Mouse (Mus musculus) urinary bladder, postnatal 4 days (tissue): Measurements from ENCODE around the gene Fbn1.

Experiments used
- DNase-seq, 2 experiments: peaks; one replicate each; pipeline ENCODE4 v3.0.0; 2021 to 2022; ENCODE audit warnings: low spot score in 2 of 2

Gene Fbn1

DNA sequence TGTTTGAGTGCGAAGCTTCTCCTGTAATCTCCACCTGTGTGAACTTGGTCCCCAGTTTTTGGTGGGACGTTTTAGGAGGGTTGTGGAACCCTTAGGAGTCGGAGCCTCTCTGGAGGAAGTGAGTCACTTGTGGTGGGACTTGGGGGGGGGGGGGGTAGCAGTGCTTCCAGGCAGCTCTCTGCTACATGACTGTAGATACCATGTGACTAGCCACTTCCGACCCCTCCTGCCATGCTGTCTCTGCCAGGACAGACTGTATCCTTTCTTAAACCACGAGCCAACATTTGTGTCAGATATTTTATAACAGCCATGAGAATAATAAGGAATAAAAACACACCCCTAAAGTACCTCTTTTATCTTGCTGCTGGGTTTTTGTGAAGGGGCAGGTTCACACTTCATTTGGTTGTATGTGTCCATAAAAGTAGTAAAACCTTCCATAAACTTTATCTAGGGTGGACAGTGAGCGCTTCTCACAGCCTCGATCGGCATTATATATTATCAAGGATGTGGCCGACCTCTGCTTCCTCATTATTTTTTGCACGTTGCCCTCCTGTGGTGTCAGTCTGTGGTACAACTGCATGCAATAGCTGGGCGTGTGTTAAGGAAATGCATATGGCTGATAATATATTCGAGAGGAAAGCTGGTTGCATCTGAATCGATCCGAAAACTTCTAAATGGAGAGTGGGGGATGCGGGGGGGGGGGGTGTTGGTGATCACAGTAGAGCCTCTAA, 51.6 kb downstream of the Fbn1 start:
- DNase-seq: no peak

DNA sequence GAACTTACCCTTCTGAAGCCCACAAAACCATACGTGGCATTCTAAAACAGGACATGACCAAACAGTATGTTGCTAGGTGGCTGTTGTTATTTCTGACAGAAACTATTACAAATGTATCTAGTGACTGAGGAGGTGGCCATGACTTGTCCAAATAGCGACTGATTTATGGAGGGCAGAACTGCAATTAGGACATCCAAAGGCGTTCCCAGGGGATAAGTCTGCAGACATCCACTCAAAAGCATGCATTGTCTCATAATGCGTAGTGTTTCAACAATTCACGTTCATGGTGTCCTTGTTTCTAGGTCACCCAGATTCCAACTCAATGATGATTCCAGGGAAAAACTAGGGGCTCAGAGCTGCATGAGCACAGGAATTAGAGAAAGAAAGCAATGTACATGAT, 53.0 kb downstream of the Fbn1 start:
- no peak for DNase-seq

DNA sequence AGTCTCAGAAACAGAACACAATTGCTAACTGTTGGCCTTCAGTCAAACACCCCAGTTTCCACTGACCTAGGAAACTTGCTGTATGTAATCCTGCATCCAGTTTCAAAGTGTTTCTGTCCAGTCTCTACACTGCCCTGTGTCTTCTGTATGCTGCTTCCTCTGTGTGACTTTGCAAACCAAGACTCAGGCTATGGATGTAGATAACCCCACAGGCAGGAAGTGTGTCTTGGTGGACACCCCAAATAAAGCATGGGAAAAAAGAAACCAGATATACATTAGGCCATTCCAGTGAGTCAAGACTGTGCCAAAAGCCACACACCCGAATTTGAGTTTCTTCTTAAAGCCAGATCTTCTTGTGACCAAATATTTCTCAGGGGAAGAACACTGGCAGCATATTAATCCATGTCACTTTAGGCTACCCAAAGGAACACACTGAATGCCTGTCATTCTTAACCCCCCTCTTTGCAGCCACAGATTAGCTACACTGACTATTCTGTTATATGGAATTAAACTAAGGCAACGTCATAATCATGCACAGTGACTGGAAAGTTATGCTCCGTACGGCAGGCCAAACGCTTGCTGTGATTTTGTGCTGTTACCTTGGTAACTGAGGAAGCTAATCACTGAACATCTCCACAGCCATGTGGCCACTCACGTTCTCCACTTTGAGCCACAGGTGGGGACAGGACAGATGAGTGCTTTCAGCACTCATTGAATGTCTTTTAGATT, 55.3 kb downstream of the Fbn1 start:
- DNase-seq: no peak

DNA sequence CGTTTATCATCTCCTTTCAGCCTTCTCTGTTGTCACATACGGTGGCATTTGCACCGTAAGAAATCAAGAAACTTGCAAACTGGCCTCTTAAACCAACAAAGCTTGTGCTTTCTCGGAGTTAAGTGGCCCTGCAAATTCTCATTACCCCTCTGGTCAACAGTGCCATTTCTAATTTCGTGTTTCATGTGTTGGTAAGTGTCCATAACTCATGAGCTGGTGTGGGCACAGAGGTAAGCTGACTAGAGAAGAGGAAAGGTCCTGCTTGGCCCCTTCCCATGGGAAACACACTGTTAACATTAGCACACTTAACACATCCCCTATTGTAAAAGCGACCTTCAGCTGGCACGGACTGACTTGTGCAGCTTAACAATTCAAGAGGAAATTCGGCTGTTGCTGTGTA, 58.4 kb downstream of the Fbn1 start:
- no peak for DNase-seq

DNA sequence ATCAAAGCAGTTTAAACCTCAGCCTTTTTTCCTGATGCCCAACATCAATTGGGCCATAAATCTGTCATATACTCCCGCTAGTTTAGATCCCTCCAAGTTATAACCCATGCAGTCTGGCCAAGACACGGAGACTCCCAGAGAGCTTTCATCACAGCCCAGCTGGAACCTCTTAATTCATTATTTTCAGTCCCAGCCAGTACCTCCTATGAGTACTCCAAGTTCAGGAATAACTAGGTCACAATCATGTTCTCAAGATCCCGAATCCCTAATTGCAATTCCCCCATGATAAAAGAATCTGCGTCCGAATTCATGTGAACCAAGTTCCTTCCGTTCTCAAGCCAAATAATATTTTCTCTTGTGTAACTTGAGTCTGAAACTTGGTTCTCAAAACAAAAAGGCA, 58.9 kb downstream of the Fbn1 start:
- DNase-seq: no peak

DNA sequence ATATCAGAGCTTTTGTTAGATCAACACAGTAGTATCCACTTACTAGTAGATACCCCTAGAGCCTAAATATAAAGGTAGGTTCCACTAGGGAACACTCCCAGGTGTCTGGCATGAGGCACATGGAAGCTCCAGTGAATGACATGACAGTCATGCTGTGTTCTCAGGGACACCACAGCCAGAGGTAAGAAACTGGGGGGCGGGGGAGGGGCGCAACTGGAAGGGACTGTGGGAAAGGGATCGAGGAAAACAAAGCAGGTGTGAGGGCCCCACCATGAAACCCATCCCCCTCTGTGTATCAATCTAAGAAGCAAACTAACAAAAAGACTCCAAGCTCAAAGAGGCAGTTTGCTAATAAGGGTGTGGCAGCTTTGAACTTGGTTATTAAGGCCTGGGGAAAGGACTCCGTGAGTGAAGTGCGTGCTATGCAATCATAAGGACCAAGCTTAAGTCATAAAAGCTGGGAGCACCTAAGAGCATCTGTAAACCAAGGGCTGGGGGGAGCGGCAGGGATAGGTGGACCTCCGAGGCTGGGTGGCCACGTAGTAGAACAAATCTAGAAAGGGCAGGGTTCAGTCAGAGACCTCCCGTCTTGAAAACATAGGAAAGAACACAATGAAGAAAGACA, 60.4 kb downstream of the Fbn1 start:
- DNase-seq: no peak

DNA sequence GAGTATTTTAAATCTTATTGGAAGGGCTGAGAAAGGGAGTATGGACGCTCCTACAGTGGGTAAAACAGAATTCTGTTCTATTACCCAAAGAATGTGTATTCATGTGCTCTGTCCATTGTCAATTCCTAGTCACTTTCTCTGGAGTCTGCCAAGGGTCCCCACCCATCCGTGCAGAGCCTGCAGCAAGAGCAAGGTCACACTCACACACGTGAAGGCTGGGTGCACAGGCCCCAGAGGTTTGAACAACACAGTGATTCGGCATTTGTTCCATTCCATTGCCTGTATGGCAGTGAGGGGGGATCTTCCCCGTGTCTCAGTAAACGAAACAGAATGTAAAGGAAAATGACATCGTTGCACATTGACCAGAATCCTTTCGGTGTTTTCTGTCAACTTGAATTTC, 69.4 kb downstream of the Fbn1 start:
- no peak for DNase-seq

DNA sequence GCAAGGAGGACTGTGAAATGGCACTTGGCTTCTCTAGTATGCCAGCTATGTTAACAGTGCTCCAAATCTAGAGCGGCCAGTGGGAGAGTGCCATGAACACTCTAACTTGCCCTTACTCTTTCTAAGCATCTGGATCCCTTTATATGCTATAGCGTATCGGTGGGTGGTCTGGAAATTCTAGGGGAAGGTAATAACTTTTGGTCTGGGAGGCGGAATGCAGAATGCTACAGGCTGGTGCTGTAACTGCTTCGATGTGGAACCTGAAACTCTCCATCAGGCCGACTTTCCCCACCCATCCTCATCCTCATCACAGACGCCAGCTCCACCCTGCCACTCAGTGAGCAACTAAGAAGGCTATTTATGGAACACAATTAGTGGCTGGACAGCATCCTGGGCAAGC, 71.6 kb downstream of the Fbn1 start:
- DNase-seq: no peak

DNA sequence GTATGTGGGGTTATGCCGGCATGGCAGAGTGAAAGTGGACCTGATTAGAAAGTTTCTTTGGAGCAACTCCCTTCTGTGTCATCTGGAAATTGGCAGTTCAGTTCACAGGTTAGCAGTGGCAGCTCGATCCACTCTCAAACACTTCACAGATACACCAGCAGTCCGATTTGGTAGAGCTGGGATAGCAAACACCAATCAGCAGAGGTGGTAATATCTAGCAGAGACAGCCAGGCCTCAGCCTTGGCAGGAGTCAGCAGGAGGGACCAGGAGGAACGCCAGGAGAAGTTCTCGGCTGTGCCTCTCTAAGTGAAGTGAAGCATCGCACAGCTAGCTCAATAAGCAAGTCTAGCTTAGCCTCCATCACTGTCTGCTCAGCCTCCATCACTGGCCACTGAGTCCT, 74.3 kb downstream of the Fbn1 start:
- DNase-seq: no peak

DNA sequence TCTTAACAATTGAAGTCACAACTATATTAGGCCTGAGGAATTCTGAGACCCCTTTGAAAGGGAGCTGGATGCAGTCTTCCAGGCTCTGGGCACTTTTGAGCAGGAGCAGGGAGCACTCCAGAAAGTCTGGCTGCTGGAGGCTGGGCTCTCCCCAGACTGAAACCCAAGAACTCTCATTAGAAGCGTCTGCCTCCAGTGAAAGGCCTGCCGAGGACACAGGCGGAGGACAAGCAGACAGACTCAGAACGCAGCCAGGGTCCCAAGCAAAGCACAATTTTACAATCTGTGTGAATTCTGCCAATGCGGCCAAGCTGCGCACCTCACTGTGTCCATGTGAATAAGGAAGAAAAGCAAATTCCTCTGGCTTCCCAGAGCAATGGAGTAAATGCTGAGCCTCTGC, 76.3 kb downstream of the Fbn1 start:
- no peak for DNase-seq

DNA sequence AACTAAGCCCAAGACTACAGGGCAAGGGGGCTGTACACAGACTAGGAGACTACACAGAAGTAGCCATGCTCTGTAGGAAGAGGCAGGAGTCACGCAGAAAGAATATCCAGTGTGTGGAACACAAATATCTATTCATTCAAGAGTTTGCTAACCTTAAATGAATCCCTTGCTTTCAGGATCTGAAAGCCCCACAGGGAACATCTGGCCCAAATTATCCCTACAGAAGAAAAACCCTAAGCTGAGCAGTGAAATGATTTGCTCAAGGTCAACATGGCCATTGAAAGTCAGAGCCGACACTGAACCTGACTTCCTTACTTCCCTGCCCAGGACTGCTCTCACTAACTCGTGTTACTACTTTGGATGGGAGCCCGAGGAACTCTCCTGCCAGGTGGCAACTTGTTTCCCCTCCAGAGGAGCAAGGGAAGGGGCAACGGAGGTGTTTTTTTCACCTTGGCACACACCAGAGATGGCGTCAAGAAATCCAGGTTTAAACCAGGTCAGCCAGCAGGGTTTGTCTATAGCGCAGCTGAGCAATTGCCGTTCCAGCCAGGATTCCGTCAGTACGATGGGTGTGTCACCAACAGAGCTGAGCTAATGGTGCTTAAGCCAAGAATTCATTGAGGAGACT, 78.9 kb downstream of the Fbn1 start:
- peak in 1 of 2 experiments; percentile 62 for DNase-seq

DNA sequence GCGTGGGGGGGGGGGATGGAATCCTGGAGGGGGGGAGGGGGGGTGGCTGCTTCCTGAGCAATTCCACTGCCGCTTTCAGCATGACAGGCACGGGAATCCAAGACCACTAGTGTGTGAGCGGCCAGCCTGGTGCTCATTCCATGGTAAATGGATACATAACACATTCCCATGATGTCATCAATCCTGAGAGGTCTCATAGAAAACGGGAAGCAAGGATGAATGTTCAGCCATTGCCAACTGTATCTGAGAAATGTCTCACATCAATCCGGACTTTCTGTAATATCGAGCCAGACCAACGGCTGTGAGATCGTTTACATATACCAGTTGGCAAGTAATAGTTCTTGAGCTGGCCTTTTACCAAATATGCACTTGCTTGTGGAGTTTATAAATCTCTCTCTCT, 87.2 kb downstream of the Fbn1 start:
- no peak for DNase-seq

DNA sequence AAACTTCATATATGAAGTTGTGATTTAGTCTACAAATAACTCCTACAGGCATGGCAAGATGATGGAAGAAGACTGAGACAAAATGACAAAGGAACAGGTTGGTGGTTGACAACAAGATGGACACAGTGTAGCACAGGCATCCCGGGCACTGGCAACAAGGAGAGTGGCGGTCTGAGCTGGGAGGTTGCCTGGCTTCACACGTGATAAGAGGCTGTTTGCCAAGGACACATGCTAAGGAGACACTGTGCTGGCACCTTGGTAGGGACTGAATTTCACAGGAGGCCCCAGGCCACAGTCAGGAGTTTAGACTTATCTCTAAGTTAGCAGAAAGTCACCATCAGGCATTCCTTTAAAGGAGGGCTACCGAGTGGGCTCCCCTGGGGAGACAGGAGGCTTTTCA, 88.1 kb downstream of the Fbn1 start:
- DNase-seq: no peak

DNA sequence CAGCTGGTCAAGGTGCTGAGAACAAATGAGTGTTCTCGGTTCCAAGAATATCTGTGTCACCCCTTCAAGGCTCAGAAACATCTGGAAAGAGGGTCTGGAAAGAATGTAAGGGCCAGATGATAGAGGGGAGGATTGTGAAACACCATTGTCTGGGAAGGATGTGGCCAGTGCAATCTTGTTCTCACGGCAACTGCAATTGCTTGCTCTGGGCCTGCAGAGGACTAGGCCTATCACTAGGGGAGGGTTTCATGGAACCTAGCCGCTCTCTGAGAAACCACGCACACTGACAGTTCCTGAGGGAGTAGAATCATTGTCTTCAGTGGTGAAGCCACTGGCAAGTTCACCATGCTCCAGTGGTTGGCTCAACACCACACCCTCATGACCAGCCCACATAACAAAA, 89.2 kb downstream of the Fbn1 start:
- no peak for DNase-seq

DNA sequence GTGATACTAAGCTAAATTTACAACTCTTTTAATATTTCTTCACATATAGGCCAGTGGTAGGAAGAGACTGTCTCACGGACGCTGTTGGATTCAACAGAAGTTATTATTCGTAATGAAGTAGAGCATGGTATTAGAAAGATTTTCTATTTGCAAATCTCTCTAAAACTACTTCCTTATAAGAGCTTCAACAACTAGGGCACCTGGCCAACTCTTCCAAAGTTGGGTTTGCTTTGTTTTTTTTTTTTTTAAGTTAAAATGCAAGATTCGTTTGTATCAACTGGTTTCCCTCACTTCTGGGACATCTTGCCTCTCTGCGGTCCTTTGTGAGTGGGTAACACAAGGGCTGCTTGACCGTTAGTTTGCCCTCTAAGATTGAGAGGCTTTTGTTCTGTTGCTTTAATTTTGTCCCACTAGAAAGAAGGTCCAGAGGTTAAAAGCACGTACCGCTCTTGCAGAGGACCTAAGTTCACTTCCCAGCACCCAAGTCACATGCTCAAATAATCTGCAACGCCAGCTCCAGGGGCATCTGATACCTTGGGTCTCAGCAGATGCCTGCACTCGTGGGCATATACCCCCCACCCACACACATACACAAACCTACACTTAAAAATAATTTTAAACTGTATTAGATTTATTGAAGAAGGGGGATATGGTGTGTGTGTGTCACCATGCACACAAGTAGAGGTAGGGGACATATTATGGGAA, 91.1 kb downstream of the Fbn1 start:
- no peak for DNase-seq

DNA sequence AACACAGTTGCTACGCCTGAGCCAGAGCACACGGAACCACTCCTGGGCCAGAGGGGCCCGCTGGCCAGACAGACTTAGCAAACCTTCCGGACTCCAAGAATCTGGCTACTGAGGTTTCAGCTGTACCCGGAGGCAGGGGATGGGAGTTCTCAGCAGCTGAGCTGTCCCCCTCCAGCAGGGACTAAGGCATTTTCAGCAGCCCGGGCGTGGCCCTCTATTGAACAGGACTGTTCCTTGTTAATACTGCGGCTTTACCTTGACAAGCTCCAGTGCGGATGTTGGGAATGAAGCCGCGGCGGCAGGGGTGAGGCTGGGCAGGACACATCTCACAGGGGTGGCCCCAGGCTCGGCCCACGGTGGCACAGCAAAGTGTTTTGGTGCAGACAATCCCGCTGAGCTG, 95.4 kb downstream of the Fbn1 start:
- no peak for DNase-seq

DNA sequence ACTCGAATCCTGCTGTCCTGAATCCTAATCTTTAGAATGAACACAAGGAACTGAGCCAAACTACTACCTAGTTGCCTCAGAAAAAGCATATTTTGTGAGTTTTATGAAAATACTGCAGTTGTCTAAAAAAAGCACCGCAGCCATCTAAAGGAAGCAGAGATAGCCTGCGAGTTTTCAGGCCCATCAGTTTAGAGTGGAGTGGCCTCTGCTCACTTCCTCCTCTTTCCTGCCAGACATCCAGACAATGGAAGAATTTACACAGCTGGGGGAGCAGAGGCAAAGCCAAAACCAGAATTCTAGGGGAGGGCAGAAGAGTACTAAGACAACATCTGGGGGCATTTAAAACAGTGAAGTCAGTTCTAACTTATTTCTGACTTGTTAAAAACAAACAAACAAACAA, 96.0 kb downstream of the Fbn1 start:
- DNase-seq: no peak

DNA sequence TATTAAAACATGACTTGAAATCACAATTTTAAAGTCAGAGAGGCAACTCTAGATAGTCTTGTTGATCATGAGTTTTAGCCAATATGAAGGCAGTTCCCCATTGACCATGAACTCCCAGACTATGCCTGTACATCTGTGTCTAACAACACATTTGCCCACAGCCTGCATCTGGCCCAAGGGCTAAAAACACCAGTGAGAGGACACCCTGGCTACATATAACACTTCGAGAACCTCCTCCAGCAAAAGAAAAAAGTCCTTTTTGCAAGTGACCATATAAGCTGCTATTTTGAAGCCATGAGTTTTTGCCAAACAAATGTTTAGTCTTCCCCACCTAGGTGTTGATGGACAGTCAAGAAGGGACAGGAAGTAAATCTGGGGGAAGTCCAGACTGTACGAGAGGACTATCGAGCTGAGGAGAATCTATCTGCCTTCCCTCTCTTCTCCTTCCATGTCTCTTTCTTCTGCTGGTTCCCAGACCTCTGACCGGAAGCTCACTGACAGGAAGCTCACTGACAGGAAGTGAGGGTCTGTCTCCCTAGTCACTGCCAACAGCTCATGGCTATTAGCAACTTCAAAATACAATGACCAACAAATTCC, 103.2 kb downstream of the Fbn1 start:
- no peak for DNase-seq

DNA sequence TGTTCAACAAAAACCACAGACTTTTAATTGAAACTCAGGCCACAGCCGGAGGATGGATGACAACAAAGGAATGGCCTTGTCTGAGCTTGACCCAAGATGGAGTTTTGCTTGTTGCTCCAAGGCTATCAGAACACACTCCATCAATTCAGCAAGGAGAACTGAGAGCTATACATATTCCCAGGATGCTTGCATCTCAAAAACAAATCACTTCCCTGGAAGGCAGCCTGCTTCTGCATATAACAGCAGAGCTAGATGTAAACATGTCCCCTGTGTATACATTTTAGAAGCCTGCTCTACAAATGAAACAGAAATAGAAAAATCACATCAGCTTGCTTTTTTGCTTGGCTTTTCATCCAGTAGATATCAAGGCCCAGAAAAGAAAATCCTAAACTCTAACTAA, 105.5 kb downstream of the Fbn1 start:
- no peak for DNase-seq

DNA sequence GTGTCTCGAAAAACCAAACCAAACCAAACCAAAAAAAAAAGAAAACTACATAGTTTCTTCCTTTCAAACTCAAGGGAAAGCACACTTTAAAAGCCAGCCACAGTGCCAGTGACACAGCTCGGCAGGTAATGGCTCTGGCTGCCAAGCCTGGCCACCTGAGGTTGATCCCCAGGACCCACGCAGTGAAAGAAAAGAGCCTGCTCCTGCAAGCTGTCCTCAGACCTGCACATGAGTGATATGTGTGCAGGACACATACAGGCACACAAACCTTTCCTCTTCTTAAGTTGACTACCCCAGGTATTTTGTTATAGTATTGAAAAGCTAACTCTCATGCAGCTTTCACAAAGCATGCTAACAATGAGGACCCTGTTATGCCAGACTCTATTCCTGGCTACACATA, 107.7 kb downstream of the Fbn1 start:
- DNase-seq: no peak

DNA sequence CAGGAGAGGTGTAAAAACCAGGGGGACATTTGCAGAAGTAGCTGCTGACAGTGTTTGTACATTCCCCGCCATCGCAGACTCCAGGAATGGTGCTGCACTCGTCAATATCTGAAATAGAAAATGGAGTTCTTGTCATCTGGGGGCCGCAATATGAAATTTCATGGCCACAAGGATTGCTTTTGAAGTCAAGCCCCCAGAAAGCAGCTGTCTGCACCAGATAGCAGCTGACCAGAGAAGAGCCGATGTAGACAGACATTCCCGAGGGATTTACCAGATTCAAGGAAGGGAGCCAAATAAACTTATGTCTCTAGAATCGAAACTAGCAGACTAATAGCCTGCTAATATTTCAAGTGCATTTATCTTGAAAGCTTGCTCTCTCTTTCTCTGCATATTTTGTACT, 110.0 kb downstream of the Fbn1 start:
- no peak for DNase-seq
